Mouse (Mus musculus) T-helper 2 cell (primary cell): ENCODE measurements around the gene Kcnq1.

Source experiments
- in situ Hi-C: fragments of 300-600 bp; cut with MboI, MseI; formaldehyde crosslinking; loops from one replicate; pipeline ENCODE4 v1.15.1; 2025; ENCODE audit warnings: high pct_unique_total_duplicates

Kcnq1 gene

GRCm38 (mm10) chr7:143460217-143460834, 354.2 kb downstream of the Kcnq1 start:
- in situ Hi-C loops = no loop called here

GRCm38 (mm10) chr7:143460874-143461273, 354.7 kb downstream of the Kcnq1 start, which contains the start of gene Cdkn1c:
Gene Cdkn1c, minus strand, starts transcription at chr7:143461050.
- in situ Hi-C loops = no loop called here

GRCm38 (mm10) chr7:143461294-143461870, 355.2 kb downstream of the Kcnq1 start:
- in situ Hi-C loops = no loop called here

- in situ Hi-C loops = no loop called here
Observed at GRCm38 (mm10) chr7:143461920-143462319, 355.8 kb downstream of the Kcnq1 start.

DNA sequence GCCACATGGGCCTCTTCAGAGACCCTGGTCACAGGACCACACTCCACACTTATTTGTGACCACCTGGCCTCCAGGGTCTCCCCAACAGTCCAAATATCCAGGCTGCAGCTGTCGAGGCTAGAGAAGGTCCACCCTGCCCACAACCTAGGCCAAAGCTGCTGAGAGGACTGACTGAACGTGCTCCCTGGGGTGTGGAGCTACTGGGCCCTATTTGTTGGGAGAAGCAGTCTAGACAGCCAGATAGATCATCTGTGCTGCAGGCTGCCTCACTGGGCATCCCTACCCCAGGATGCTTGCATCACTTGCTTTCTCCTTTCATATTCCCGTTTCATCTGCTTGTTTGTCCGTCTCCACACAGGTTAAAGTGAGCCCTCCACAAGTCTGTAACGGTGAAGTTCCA, 356.4 kb downstream of the Kcnq1 start:
- in situ Hi-C loops = no loop called here

DNA sequence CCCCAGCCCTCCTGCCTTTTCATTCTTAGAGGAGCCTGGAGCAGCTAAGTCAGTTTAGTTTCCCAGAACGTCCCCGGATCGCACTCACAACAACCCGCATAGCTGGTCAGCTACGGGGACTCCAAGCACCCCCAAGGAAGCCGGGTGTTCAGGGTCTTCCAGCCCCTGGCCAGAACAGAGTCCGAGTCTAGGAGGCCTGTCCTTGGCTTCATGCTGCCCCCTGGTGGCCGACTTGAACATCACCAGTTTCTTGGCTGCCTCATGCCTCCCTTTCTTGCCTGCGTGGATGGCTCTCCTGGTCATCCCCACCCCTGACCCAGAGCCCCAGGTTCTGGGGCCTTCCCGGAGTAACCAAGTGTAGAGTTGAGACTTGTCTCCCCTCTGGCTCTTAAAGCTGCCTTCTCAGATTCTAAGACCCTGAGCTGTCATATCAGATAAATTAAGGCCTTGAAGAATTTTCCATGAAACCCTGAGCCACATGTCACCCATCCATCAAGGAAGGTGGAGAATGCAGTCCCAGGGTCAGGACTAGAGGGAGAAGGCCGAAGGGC, 357.8 kb downstream of the Kcnq1 start:
- in situ Hi-C loops = no loop called here

- in situ Hi-C loops = loop anchor here (5.0 kb wide), 1 partner anchor 313 kb away; no protein-coding TSS in a partner anchor
Observed at GRCm38 (mm10) chr7:143464811-143465560, 358.8 kb downstream of the Kcnq1 start.

- in situ Hi-C loops = loop anchor here (5.0 kb wide), 1 partner anchor 314 kb away; no protein-coding TSS in a partner anchor
Observed at GRCm38 (mm10) chr7:143466099-143466677, 360.0 kb downstream of the Kcnq1 start.

DNA sequence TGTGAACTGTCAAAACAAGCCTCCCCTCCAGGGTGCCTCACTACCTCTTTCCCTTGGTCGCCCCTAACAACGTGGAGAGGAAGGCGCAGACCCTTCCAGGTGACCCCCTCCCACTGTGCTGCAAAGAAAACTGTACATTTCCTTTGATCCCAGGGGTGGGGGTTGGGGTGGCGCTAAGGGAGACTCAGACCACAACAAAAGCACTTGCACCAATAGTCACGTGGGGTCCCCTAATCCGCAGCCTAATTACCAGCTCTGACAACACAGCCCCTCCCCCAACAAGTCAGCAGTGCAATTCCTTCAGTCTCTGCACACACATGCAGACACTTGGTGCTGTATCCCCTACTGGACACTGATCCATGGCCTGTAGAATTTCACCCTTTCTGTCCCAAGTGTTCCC, 361.6 kb downstream of the Kcnq1 start:
- in situ Hi-C loops = loop anchor here (5.0 kb wide), 1 partner anchor 315 kb away; no protein-coding TSS in a partner anchor

DNA sequence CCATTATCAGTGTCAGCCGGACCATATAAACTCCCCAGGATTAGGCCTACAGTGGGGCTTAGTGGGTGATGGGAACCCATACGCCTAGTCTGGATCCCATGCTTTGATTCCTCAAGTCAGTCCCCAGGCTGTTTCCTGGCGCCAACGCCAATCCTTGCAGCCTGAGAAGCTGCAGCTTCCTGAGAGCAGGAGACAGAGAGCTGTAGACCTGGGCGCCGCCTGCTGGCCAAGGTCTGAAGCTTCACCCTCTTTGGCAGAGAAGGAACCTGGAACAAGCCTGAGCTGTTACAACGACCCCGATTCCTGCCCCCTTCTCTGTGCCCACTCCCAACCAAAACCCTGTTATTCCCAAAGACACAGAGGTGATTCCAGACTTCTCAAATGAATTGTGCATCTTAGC, 363.8 kb downstream of the Kcnq1 start:
- in situ Hi-C loops = loop anchor here (5.0 kb wide), 1 partner anchor 318 kb away; no protein-coding TSS in a partner anchor

GRCm38 (mm10) chr7:143473347-143474101, 367.4 kb downstream of the Kcnq1 start, which contains the start of gene Slc22a18:
Gene Slc22a18, plus strand, starts transcription at chr7:143473736.
- in situ Hi-C loops = no loop called here

DNA sequence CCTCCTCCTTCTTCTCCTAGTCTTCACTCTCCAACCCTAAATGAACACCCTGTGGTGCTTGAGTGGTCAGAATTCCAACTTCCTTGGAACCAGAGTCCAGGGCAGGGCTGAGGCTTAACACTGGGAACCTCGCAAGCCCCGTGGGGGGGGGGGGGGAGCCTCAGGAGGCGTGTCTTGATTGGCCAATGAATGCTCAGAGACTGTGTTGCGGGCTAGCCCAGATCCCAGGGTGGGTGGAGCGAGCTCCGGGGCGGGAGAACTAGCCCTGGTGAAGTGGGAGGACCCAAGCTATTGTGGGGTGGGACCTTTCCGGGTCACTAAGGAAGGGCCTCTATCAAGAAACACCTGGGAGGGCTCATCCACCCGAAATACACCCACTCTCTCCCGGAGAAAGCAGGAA, 368.6 kb downstream of the Kcnq1 start:
- in situ Hi-C loops = no loop called here

GRCm38 (mm10) chr7:143475876-143476275, 369.7 kb downstream of the Kcnq1 start:
- in situ Hi-C loops = no loop called here
